Mouse (Mus musculus) gastrocnemius, postnatal 4 days (tissue): ENCODE results near the gene Foxp4. TPM values are rescaled to one million over a fixed set of nuclear protein-coding genes. Genes with fewer than 3 reads are reported as not detected.

ENCODE experiments used
- DNase-seq, 2 experiments: peaks; one replicate each; pipeline ENCODE4 v3.0.0; 2021 to 2022; ENCODE audit warnings: low spot score in 2 of 2, mixed read lengths in 2 of 2
- total RNA-seq, 2 experiments: library from RNA; stranded (reverse); gene quantifications; 2 replicates each; pipeline ENCODE4 v1.2.3; 2021

Foxp4 gene
- total RNA-seq, 2 experiments from 2014 or later = 18.9 to 22.3 TPM

GRCm38 (mm10) chr17:47818038-47818725, 106.3 kb downstream of the Foxp4 start:
- DNase-seq = no peak

Other genes starting within 250 kb of the Foxp4 start
- 100 to 1,000 TPM; 161 TPM for gene Tomm6, start 236.3 kb downstream of the Foxp4 start, total RNA-seq
- gene Frs3, start 235.6 kb downstream of the Foxp4 start, total RNA-seq = 1 to 10 TPM; 7.0 to 7.4 TPM
- gene Gm21981, start 230.2 kb downstream of the Foxp4 start, total RNA-seq = 1 to 10 TPM in 1 of 2 experiments, under 1 TPM in 1; 0.42 to 1.1 TPM
- 1 to 10 TPM; 1.6 to 3.9 TPM for gene Prickle4, start 229.9 kb downstream of the Foxp4 start, total RNA-seq
- gene Pgc, start 197.8 kb downstream of the Foxp4 start, total RNA-seq = not detected
- gene Tfeb, start 187.6 kb downstream of the Foxp4 start, total RNA-seq = 10 to 100 TPM; 62.2 to 72.7 TPM
- 10 to 100 TPM; 12.0 to 13.0 TPM for gene Mdfi, start 90.0 kb downstream of the Foxp4 start, total RNA-seq
- gene 1700122O11Rik, start 113.6 kb upstream of the Foxp4 start, total RNA-seq = not detected
- gene 1700067P10Rik, start 164.7 kb upstream of the Foxp4 start, total RNA-seq = not detected
- under 1 TPM; 0.10 to 0.13 TPM for gene 9830107B12Rik, start 221.6 kb upstream of the Foxp4 start, total RNA-seq
- gene A530064D06Rik, start 242.6 kb upstream of the Foxp4 start, total RNA-seq = under 1 TPM in 1 of 2 experiments, not detected in 1; 0.15 TPM